Mouse (Mus musculus) urinary bladder, postnatal 36 days (tissue): Measurements from ENCODE around the gene Mpc1.
A peak's percentile ranks its signal among the peaks of the same experiment; 100 is the strongest.

Source experiments
- DNase-seq, 2 experiments: peaks; one replicate each; pipeline ENCODE4 v3.0.0; 2022; ENCODE audit warnings: low spot score in 2 of 2, mixed read lengths in 1 of 2

Gene Mpc1

DNA sequence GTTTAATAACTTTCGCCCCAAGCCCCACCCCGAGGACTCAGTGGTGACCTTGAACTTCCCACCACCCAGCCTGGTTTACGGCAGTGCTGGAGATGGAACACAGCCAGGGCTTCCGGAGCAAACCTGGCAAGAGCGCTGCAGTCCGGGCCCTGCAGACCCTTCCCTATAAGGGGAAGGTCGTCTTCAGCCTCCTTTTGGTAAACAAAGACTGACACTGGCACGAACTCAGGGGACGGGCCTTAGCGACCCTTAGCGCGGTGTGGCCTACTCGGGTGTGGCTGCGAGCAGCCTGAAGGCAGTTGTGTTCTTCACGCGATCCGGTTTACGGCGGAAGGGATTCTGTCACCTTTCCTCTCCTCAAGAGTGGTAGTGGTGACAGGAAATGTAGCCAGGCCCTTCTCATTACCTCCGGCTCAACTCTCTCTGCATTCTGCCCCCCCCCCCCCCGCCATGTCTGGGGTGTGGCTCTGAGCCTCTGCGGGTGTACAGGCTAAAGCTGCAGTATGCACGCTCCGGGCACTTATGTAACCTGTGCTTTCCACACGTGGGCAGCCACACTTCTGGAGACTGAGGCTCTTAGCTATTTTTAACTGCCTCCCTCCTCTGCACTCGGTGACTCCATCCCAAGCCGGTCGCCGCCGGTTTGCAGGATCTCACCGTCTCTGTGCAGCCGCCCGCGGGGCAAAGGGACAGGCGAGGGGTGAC lies at the start of gene Mpc1:
TSS of gene Mpc1 (plus strand) at position 84 of the 705 bp plus-strand sequence.
- DNase-seq, result peak; percentile 37 to 73

DNA sequence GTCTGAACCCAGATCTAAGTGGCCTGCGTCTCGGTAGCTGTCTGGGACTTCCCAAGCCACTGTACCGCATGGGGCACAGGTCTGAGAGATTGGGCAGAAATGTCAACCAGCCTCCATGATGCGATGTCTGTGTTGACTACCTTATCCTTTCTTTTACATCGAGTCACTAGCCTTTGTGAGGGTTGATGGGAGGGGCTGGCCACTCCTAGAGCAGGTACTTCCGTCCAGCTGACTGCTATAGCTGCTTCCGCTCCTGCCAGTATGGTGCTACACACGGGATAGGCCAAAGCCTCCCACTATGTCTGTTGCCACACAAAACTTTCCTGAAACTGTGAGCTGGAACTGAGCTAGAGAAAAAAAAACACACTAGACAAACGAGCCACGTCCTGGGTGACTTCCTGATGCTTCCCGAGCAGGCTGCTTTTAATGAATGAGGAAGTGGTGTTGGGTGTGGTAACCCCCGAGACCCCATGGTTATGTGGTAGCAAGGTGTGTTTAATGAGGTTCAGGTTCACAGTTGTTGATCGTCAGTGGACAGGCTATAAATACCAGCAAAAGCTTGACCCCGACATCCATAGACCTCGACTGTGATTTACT lies 49.0 kb upstream of the Mpc1 start:
- DNase-seq, result no peak

DNA sequence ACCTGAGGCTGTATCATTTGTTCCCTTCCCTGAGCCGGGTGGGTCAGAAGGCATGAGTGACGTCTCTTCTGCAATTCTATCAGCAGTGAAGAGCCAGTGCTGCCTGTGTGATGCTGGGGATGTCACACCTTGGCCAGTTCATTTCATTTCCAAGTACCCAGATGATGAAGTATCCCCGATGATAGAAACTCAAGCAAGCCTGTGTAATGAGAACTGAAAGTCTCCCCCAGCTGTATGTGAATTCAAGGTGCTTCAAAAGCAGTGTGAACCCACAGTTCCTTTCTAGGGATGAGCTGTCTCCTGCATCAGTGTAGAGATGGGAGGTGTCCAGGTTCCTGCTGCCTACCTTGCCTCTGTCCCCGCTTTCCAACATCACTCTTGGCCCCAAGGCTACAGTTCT lies 48.2 kb upstream of the Mpc1 start:
- DNase-seq, result no peak

DNA sequence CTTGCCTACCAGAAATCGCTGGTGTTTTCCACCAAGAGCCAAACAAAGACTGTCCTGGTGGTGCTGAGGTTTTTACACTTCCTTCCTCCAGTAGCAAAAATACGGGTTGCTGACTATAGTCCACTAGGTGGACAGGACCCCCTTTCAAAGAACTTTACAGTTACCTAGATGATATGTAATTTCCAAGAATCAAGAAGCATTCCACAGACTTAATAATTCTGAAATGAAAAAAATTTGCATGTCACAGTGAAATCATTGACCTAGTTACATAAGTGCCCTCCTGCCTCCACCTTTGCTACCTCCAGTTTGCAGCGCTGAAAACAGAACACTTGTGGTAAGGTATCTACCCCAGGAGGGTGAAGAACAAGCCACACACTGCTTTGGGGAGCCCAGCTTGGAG lies 47.0 kb upstream of the Mpc1 start, which contains the start of gene Ccr6:
TSS of gene Ccr6 (plus strand) at position 301 of the 400 bp plus-strand sequence.
- no peak for DNase-seq

DNA sequence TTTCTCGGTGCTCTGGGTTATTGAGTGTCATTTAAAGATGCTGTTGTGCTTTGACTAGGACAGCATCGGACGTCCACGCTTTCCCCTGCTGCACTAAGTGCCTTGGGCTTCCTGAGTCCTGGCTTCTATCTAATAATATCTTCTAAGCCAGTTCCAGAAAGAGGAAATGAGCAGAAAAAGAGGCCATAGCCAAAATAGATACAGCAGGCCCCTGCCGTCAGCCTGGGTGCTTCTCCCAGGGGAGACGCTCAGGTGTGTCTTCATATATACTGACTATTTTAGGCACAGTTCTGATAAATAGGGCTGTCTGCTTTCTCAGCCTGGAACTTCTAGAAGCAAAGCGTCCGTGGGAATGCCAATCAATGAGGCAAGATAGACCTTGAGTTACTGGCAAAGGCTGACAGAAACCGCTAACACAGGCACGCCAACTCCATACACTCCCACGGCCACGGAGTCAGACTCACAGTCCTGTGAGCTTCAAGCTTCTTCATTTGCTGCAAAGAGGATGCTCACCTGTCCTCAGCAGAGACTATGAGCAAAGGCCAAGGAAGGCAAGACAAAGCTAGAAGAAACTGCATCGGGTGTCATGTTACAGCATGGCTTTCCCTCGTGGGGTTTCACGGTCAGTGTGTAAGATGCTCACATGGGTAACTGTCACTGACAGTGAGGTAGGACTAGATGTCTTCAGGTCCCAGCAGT lies 44.5 kb upstream of the Mpc1 start:
- DNase-seq, result no peak

DNA sequence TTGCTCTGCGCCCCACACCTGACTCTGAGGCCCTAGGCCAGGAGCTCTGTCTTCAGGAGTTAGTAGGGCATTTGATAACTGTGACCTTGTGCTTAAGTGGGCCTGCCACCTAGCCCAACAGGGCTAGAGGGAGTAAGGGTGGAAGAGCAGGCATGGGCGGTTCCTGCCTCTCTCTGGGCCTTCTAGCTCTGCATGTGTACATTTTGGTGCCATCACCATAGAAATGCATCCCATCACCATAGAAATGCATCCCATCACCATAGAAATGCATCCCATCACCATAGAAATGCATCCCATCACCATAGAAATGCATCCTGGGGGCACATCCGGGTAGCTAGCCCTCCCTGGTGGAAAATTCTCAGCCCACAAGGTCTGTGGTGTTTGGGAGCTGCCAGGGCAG lies 43.1 kb upstream of the Mpc1 start:
- no peak for DNase-seq

DNA sequence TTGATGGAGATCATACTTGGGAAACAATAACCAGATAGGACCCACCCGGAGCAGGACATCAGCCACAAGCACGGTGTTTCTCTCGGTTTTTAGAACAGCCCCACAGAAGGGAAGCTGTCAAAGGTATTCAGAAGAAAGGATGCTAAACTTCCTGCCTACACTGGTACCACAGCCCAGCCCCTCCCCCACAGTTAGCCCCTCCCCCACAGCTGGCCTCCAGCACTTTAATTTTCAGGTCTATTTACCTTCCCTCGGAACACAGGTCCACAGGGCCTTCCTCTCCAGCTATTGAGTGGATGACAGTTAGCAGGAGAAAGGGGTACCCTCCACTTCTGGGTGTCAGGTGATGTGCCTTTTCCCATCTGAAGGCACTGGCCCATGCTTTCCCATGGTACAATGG lies 42.2 kb upstream of the Mpc1 start:
- DNase-seq, result no peak

DNA sequence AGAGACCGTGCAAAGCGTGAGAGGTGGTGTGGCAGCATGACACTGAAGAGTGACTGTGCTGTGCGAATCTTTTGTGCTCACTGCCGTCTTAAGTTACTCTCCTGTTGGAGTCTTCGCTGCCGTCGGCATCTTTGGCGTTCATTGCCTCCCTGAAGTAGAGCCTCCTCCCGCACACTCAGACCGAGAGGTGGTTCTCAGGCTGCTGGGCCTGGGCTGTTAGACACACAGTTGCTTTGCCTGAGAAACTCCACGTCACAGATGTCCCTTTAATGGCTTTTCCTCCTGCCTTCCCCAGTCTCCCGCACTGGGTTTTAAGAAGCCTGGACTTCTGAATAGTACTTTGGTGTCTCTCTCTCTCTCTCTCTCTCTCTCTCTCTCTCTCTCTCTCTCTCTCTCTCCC lies 41.1 kb upstream of the Mpc1 start:
- DNase-seq, result no peak

DNA sequence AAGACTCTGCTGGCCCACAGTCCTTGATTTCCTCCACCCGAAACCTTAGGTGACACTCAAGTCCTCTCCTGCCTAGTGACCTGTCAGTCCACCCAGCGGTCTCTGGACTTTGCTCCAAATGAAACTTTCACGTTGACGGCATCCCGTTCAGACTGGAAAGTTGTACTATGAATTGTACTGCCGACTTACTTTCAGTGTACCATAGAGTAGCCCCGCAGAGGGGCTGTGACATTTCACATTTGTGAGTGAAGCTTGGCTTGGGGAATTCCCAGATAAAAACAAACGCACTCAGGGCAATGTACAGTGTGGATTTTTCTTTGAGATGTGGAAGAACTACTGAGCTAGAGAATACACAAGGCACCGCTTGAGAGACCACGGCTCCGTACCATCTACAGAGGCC lies 40.5 kb upstream of the Mpc1 start:
- DNase-seq, result no peak

DNA sequence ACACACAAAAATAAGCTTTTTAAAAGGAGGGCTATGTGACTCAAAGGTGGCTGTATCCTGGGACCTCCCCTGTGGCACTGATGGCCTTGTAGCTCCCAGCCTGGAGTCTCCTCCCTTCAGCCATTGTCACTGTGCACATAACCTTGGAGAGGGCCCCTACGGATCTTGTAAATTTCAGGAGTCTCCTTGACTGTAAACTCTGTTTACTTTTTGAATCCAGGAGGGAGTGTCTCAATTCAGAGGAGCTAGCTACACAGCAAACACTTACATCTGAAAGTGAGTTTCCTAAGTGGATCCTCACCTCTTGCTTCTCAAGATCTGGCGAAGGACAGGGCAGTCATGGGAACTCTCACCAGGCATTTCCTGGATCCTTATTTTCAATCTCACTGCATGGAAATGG lies 38.6 kb upstream of the Mpc1 start:
- no peak for DNase-seq

DNA sequence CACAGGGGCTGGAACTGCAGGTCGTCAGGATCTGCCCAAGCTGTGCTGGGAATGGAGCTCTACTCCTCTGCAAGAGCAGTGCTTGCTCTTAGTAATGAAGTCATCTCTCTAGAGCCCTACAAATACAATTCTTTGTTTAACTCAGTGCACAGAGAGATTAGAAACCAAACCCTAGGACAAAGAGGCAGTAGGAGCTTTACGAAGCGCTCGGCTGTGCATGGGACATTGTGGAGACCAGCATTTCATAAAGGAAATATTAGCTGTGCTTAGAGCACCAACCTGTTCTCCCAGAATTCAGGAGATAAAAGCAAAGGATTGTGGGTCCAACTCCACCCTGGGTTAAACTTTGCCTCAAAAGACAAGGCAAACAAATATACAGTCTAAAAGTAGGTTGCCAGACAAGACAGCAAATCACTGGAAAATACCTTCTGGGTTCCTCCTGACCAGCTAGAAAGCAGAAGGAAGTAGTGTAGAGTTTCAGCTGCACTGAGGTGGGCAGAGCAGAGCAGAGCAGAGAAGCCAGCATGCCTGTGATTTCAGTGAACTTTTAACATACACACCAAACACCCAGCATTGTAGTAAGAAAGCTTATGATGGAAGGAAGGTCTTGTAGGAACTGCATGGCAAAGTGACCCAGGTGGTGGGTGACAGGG lies 36.5 kb upstream of the Mpc1 start:
- DNase-seq, result peak; percentile 11 to 18

DNA sequence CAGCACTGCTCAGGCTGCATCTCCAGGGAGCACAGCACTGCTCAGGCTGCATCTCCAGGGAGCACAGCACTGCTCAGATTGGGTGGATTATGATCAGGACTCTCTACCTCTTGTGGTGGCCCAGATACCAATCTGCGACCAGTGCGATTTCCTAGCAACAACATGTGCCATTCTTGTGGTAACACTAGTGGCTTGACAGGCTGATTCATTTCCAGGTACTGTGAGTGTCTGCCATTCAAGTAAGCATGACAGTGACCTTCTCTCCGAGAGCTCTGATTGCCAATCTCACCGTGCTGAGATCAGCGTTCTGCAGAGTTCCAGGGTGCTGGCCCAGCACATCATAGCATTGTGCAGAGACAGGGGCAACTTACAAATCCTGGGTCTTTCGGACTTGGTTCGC lies 31.0 kb upstream of the Mpc1 start:
- DNase-seq, result no peak

DNA sequence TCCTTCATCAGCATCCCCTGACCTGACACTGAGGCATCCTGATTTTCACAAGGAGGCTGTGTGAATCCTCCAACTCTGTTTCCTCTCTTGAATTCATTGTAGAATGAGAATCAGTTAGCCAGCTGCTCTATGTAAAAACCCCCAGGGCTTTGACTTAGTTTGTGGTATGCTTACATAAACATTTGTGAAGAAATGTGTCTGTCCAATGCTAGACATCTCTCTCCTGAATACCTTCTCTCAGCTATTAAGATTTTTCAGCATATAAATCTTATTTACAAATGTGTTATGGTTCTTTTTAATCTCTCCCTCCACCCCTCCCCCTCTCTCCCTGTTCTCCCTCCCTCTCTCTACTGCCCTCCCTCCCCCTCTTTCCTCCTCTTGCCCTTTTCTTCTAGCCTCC lies 28.4 kb upstream of the Mpc1 start:
- no peak for DNase-seq

DNA sequence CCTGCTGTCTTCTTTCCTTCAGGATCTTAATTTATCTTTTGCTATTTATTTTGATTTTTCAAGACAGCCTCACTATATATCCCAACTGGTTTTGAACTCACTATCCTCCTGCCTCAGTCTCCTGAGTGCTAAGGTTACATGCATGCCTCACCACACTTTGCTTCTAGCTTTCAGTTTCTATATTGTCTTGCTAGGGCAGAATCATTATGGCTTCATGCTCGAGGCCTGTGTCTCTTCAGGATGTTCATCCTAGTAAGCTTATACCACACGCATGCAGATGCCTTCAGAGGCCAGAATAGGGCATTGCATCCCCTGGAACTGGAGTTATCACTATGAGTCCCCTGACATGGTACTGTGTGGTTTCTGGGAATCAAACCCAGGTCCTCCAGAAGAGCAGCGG lies 27.8 kb upstream of the Mpc1 start:
- no peak for DNase-seq

DNA sequence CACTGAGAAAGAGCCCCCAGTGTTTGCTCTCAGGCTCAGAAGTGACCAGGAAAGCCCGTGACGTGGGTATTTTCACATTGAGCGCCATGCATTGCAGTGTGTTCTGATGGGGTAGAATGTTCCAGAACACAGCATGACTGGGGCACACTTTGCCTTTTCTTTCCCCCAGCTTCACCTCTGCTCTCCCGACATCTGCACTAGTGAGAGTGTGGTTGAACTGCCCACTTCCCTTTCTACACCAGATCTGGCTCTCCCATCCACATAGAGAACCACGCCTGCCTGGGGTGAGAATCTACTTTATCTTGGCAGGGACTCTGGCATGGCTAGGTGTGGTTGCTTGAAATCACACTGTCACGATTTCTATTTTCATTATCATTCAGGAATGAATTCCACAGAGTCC lies 27.1 kb upstream of the Mpc1 start:
- DNase-seq, result no peak

DNA sequence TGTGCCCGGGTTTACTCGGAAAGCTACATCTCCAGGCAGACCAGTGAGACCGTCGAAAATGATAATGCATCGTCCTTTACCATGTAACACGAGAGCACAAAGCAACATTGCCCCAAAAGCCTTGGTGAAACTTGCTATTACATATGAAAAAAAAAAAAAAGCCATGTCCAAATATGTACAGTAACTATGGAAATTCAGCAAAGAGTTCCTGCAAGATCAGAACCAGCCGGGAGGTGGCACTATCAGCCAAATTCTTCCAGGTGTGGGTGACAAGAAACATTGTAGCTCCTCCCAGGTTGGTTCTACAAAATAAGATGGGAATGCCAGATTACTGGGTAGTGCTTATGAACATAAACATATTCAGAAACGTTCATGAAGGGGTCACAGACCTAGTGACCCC lies 25.7 kb upstream of the Mpc1 start:
- no peak for DNase-seq

DNA sequence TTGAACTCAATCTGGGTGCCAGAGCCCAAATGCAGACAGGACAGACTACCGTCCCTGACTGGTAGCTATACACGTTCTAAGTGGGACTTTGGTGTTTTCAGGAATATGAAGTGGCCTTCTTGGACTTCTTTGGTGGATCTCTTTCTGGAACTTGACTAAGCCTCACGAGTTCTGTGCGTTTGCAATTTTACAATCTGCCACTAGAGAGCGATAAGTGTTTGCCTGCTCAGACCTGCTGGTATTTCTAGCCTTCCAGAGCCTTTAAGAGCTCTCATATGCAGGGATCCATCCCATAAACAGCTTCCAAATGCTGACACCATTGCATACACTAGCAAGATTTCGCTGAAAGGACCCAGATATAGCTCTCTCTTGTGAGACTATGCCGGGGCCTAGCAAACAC lies 18.1 kb upstream of the Mpc1 start:
- DNase-seq, result peak; percentile 37 to 54

DNA sequence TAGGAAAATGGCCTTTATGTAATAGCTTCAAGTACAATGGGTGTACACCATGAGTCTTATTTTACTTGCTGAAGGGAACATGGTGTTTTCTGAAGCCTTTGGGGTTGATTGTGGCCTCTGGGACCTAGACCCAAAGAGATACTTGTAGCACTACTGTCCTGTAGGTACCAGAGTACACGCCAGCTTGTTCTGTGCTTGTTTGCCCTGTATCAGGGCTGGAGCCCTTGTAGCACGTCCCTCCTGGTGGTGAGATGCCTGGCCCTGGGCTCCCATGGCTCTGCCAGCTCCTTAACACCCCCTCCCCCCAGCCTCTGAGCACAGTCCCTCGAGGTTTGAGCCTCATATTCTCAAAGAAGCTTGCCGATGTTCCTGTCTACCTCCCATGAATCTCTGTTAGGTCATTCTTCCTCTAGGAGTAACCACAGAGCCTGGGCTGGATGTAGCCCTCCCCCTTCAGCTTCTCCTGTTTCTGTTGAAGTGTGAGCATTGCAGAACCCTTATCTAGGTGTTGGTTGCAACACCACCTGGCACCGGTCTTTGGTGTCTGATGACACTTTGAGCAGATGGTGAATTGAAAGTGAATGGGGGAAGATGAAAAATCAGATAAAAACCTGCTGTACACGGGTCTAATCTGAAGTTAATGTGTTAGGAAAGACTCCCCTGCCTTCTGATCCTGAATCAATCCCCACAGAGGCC lies 10.5 kb upstream of the Mpc1 start:
- no peak for DNase-seq

DNA sequence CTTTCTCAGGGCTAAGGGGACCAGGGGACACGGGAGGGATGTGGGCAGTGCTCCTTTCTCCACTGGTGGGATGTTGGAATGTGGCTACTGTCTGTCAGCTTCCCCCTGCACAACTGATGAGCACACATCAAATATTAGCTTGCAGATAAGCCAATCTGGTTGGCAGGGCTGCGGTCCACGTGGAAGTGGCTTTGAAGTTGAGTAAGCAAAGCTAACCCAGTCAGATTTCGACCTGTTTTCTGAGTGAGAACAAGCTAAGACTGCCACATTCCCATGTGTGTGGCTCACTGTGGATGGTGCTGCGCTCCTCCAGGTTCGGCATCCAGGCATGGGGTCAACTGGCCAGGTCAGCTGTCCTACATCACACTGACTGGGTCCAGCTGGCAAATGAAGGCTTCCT lies 9.8 kb upstream of the Mpc1 start:
- DNase-seq, result no peak

DNA sequence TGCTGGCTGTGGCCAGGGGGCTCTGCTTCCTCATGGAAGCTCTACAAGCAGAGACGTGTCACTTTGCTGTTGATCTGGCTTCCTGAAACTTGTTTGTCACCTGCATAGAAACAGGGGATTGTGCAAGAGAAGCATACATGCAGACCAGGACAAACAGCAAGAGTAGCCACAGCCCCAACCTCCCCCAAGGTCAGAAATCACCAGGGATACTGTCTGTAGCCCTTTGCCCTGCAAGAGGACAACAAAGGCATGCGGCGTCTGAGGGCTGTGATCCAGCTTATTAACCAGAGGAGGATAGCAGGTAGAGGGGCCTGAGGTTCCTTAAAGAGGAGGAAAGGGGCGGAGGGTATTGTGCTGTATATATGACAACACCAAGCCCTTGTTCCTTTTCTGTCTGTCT lies 6.6 kb upstream of the Mpc1 start:
- DNase-seq, result no peak

DNA sequence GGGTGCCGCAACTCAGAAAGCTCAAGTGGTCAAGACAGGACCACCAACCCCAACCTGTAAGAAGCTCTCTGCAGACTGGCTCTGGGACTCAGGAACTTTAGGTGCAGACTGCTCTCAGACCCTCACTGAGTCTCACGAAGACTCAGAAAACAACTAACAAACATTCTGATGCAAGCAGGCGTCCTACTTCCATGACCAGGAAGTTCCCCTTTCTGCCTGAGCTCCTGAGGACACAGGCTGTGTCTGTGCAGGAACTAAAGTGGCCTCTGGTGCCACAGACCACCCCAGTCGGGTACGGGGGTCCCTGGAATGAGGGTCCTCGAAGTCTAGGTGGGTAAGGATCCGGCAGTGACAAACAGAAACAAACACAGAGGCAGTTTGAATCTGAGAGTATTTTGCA lies 6.0 kb upstream of the Mpc1 start:
- no peak for DNase-seq

DNA sequence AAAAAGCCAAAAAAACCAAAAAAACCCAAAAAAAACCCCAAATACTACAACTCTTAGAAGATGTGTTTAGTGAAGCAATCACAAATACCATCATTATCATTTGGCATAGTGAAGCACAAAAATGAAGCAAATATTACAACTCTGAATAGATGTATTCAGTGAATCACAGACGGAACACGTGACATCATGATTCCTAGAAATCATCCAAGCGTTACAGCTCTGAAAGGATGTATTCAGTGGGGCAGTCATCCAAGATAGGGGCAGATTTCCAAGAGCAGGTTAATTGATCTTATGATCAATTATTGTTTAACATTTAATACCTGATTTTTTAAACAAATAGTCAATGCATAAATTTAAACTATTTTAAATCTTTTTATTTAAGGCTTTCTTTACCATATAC lies 5.4 kb upstream of the Mpc1 start:
- DNase-seq, result no peak
